Mouse (Mus musculus) kidney, adult 2 months (tissue): ENCODE data around the gene Mfap3l.

Experiments used
- CTCF ChIP-seq: fragments of 200-500 bp; conservative IDR thresholded peaks from 2 replicates; pipeline ENCODE4 v1.5.1; 2011; ENCODE audit warnings: low read depth, mild to moderate bottlenecking, control low read depth, low read length, moderate library complexity, mixed read lengths; ENCODE audit not compliant: insufficient read depth, insufficient read length
- POLR2A ChIP-seq: fragments of 200-500 bp; IDR thresholded peaks from one replicate; pipeline ENCODE4 v1.6.1; 2011; ENCODE audit warnings: low read depth, low read length, control low read depth

DNA sequence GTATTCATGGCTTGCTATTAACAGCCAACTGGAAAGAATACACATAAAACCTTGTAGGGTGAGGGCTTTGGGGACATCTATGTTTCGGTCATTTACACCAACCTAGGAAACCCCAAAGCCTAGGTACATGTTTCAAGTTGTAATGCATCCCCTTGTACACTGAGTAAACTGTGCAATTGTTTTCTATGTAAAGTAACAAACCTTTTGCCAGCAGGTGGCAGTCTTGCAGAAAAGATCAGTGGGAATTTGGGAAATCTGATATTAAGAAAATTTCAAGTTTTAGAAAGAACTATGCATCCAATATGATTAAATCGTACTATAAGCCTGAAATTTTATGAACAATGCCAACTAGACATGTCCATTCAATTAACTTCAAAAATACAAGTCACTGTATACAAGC, 15.7 kb upstream of the Mfap3l start:
- no peak for TF ChIP-seq POLR2A
- no peak for TF ChIP-seq CTCF
